Mouse (Mus musculus) fat pad, adult 2 months (tissue): ENCODE measurements at regions not wholly inside any gene's neighbourhood (a gene's known extent, or its start where the extent isn't known, plus 50 kb on each side); places are given as distances from the start of the nearest gene placed in this dataset.

ENCODE experiments used
- DNase-seq: peaks from one replicate; pipeline ENCODE4 v3.0.0-alpha.2; 2011; ENCODE audit warnings: low read depth, low spot score; ENCODE audit errors: extremely low read depth

- DNase-seq, result no peak
These were observed 312.7 kb upstream of the Id4 start for GRCm38 (mm10) chr13:47948098-47948865.

GRCm38 (mm10) chr13:47950456-47950855 is 310.6 kb upstream of the Id4 start:
- no peak for DNase-seq

GRCm38 (mm10) chr13:47951043-47951442 is 310.0 kb upstream of the Id4 start:
- DNase-seq, result no peak

- DNase-seq, result no peak
These were observed 308.1 kb upstream of the Id4 start for GRCm38 (mm10) chr13:47952946-47953345.

- DNase-seq, result no peak
These were observed 307.3 kb upstream of the Id4 start for GRCm38 (mm10) chr13:47953776-47954175.

- no peak for DNase-seq
These were observed 305.5 kb upstream of the Id4 start for GRCm38 (mm10) chr13:47955504-47955903.

GRCm38 (mm10) chr13:47957662-47958061 is 303.4 kb upstream of the Id4 start:
- DNase-seq, result no peak

- no peak for DNase-seq
These were observed 286.8 kb upstream of the Id4 start for GRCm38 (mm10) chr13:47974216-47974615.

GRCm38 (mm10) chr13:47974756-47975515 is 286.1 kb upstream of the Id4 start:
- DNase-seq, result no peak

GRCm38 (mm10) chr13:47998495-47998894 is 262.5 kb upstream of the Id4 start:
- DNase-seq, result no peak

GRCm38 (mm10) chr13:47999399-47999798 is 261.6 kb upstream of the Id4 start:
- DNase-seq, result no peak

- DNase-seq, result no peak
These were observed 257.9 kb upstream of the Id4 start for GRCm38 (mm10) chr13:48003126-48003525.

GRCm38 (mm10) chr13:48013336-48013750 is 247.7 kb upstream of the Id4 start:
- DNase-seq, result no peak

GRCm38 (mm10) chr13:48015296-48015695 is 245.7 kb upstream of the Id4 start:
- no peak for DNase-seq

- DNase-seq, result peak; percentile 84
These were observed 245.0 kb upstream of the Id4 start for GRCm38 (mm10) chr13:48016051-48016450.

- DNase-seq, result no peak
These were observed 244.4 kb upstream of the Id4 start for GRCm38 (mm10) chr13:48016606-48017005.

- no peak for DNase-seq
These were observed 243.4 kb upstream of the Id4 start for GRCm38 (mm10) chr13:48017649-48018048.

GRCm38 (mm10) chr13:48018606-48019005 is 242.4 kb upstream of the Id4 start:
- DNase-seq, result no peak

- DNase-seq, result no peak
These were observed 237.9 kb upstream of the Id4 start for GRCm38 (mm10) chr13:48022958-48023615.

- peak; percentile 87 for DNase-seq
These were observed 233.1 kb upstream of the Id4 start for GRCm38 (mm10) chr13:48027775-48028489.

- DNase-seq, result no peak
These were observed 229.5 kb upstream of the Id4 start for GRCm38 (mm10) chr13:48031491-48031890.
